Mouse (Mus musculus) thymus, adult 2 months (tissue): ENCODE measurements around the gene Sema4a.

Source experiments
- CTCF ChIP-seq: fragments of 200-500 bp; IDR thresholded peaks from 2 replicates; pipeline ENCODE4 v1.5.1; 2012; ENCODE audit warnings: mild to moderate bottlenecking, control low read depth, low read length, moderate library complexity, borderline replicate concordance; ENCODE audit not compliant: control insufficient read depth, poor library complexity, insufficient read depth; ENCODE audit errors: extremely low read depth
- POLR2A ChIP-seq: fragments of 200-500 bp; IDR thresholded peaks from 2 replicates; pipeline ENCODE4 v1.6.1; 2012; ENCODE audit warnings: mild to moderate bottlenecking, low read length, control low read depth, moderate library complexity; ENCODE audit not compliant: control insufficient read depth, poor library complexity, insufficient read depth; ENCODE audit errors: extremely low read depth

DNA sequence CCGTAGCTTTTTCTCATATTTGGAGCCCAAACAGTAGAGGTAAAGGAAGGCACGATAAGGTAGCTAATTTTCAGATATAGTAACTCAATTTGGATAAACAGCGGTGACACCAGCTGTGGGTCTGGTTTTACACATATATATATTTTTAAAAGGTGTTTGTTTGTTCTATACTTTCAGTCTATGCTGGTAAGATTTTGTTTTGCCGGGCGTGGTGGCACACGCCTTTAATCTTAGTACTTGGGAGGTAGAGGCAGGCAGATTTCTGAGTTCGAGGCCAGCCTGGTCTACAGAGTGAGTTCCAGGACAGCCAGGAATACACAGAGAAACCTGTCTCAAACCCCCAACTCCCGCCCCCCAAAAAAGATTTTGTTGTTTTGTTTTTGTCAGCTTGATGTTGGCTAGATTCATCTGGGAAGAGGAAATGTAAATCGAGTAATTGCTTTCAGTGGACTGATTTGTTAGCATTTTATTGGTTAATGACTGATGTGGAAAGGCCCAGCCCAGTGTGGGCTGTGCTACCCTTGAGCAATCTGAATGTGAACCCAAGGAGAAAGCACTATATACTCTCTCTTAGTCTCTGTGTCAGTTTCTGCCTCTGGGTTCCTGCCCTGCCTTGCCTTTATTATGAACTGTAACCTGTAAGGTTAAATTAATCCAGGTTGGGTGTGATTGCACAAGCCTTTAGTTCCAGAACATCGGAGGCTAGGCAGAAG, 35.1 kb downstream of the Sema4a start:
- no peak for TF ChIP-seq CTCF
- no peak for TF ChIP-seq POLR2A
